15 mouse cellular contexts compared by ENCODE assay signal in the genomic region with DNA sequence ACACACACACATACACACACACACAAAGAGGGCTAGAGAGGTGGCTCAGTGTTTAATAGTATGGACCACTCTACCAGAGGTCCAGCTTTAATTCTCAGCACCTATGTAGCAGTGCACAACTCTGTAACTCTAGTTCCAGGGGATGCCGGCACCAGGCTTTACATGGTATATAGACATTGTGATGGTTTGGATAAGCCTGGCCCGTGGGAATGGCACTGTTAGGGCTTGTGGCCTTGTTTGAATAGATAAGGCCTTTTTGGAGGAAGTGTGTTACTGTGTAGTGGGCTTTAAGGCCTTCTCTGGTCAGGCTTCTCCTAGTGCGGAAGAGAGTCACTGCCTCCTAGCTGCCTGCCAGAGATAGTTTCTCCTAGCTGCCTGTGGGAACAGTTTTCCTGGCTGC.
"Had no signal": no experiment of that assay in that cellular context is flagged by ENCODE, and none has a peak within 500 bp of the region (broad histone marks: within the 10 kb centered on the region; RNA-seq: fewer than 3 reads in every experiment).

No protein-coding gene starts in this region.

- DNase-seq: kidney, adult 11 months; kidney, adult 9 months; kidney, postnatal 10 days; kidney, postnatal 4 days; left cerebral cortex, postnatal 4 days; lung, adult 2 months; lung, postnatal 36 days; thymus, postnatal 14 days had no signal

- H3K4me3 ChIP-seq: layer of hippocampus, adult 2 months; limb, embryonic 13.5 days; midbrain, embryonic 15.5 days; neural tube, embryonic 12.5 days had no signal

- H3K4me1 ChIP-seq: limb, embryonic 13.5 days; neural tube, embryonic 12.5 days had no signal

- H3K9ac ChIP-seq: limb, embryonic 13.5 days; liver, embryonic 14.5 days; midbrain, embryonic 15.5 days; neural tube, embryonic 12.5 days had no signal

- H3K9me3 ChIP-seq: limb, embryonic 13.5 days; midbrain, embryonic 15.5 days; neural tube, embryonic 12.5 days had no signal

- H3K4me2 ChIP-seq: limb, embryonic 13.5 days; midbrain, embryonic 11.5 days; midbrain, embryonic 15.5 days; neural tube, embryonic 12.5 days had no signal

- H3K36me3 ChIP-seq: limb, embryonic 13.5 days; midbrain, embryonic 15.5 days; neural tube, embryonic 12.5 days had no signal

- H3K27ac ChIP-seq: layer of hippocampus, adult 2 months; limb, embryonic 13.5 days; liver, embryonic 14.5 days; midbrain, embryonic 15.5 days; neural tube, embryonic 12.5 days had no signal

- ATAC-seq: lung, postnatal 0 days; midbrain, embryonic 15.5 days had no signal

- H3K27me3 ChIP-seq: limb, embryonic 13.5 days; midbrain, embryonic 15.5 days; neural tube, embryonic 12.5 days had no signal
